Mouse (Mus musculus) embryo, embryonic 11.5 days (tissue): ENCODE data around the gene Barx2.

Experiments used
- DNase-seq: peaks from one replicate; pipeline ENCODE4 v3.0.0-alpha.2; 2012; ENCODE audit warnings: low read depth, low spot score

The Barx2 gene

DNA sequence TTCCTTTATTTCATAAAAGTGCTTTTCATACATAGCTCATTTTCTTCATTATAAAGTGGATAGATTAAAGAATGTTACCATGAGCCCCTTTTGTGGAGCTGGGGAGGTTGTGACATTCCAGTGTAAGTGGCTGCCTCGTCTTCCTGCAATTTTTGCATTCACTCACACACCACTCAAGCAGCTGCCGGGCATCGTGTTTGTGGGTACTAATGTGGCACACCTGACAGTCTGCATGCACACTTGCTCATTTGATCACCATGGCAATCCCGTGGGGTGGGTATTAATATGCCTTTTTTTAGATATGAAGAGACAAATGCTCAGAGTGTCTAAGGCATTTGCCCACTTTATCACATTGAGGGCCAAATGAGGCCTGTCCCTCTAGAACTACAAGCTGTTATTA lies 24.9 kb downstream of the Barx2 start:
- no peak for DNase-seq

DNA sequence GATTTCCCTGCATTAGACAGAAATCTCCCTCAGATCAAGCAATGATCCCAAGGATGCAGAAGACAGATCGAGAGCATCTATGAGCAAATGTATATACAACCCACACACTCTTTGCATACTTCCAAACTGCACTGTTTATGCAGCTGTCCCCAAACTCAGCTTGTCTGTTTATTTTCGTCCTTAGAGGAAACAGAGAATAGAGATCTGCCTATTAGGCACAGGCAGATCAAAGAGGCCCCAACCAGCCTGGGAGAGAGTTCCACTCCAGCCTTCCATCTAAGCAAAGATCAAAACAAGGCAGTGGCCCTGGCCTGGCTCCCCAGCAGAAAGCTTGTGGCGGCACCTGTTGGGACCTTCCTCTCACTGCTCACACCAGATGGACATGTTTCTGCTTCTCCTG lies 27.0 kb downstream of the Barx2 start:
- no peak for DNase-seq

DNA sequence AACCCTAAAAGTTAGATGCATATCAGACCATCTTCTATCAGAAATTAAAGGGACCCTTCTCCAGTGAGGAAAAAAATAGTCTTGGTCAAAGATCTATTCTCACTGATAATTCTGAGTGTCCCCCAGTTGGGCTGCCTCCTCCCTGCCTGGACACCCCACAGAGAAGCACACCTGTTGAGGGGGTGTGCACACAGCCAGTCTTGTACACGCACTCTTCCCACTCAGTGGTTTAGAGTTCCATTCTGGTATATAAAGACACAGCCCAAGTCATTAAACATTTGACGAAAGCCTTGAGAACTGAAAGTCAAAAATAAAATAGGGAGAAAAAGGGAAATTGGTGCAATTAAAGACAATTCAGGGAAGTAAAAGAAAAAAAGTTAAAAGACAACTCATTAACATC lies 30.9 kb downstream of the Barx2 start:
- no peak for DNase-seq

DNA sequence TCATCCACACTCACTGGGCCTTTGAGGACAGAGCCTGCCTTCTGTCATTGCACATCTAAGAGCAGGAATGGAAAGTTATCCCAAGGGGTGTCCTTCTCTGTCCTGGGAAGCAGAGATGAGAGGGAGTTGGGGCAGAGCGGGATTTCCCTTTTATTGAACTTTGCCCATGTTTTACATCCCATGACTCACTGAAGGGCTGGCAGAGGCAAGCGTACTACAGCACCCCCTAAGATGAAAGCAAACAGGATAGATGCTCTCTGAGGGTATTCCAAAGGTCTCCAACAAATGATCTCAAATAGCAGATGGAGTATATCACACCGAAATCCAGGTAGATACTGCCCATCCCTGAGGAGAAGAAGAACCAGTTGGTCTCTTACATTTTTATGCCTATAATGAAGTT lies 37.7 kb downstream of the Barx2 start:
- DNase-seq, result no peak

DNA sequence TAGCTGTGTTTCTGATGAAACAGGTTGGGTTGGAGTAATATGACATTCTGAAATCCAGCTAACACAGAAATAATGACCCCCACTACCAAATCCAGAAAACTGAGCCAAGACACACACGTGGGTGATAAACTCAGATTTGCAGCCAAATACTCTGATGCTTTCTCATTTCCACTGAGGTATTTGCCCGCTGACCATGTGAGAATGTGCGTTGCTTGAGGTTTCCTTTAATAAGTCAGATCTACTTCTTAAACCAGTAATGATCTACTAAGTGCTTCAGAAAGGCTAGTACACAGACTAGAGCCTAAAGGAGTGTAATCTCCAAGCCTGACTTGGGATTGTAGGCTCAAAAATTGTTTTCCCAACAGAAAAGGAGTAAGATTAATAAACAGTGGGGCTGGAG lies 39.0 kb downstream of the Barx2 start:
- DNase-seq, result no peak

DNA sequence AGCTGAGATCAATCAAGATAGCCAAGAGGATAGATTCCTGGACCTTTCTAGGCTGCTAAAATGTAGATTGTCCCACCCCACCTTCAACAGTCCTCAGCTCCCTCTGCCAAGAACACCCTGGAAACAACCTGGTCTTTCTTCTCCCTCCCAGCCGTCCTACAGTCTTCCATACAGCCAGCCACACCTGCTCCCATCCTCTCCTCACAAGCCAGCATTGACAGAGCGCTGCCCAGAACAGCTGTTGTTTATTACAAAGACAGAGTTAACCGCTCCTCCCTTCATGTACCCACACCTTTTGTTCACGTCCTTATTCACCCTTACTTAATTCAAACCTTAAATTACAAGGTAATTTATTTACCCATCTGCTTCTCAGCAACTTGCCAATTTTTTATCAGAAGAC lies 41.9 kb downstream of the Barx2 start:
- DNase-seq, result no peak

DNA sequence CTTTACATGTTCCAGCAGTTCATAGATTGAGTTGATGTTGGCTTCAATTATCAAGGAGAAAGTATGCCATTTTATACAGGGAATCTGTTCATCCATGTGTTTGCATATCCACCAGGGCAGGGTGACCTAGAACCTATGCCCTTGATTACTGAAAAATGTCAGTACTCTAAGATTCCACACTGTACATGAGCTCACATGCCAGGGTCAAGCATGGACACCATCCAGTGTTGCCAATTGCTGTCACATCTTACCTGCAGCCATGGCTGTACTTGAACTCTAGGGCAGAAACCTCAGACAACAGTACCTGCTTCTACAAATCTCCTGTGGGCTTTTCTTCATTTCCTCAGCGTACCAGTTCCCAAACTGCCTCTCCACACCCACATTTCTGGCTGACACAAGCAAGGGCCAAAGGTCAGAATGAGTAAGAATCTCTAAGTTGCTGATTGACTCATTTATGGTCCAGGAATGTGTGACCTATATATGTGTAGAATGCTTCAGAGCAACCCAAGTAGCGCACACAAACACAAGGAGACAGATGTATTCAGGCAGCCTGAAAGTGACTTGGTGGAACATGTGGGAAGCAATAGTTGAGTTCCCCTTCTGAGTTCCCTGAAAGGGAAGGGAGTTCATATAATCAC lies 44.3 kb downstream of the Barx2 start:
- DNase-seq, result no peak

DNA sequence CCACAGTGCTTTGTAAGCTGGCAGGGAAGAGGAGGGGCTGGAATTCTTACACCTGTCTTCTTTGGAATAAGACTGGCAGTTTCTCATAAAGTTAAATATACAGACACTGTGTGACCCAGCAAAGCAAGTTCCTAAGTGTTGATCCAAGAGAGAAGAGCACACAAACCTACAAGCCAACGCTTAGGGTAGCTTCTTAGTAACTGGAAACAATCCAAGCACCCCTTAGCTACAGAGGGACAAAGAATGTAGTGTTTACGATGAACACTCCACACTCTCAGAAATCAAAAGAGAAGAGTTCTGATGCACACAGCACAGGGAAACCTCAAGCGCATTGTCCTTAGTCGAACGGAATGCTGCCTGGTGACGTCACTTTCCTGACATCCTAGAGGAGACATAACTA lies 49.4 kb downstream of the Barx2 start:
- DNase-seq, result no peak

DNA sequence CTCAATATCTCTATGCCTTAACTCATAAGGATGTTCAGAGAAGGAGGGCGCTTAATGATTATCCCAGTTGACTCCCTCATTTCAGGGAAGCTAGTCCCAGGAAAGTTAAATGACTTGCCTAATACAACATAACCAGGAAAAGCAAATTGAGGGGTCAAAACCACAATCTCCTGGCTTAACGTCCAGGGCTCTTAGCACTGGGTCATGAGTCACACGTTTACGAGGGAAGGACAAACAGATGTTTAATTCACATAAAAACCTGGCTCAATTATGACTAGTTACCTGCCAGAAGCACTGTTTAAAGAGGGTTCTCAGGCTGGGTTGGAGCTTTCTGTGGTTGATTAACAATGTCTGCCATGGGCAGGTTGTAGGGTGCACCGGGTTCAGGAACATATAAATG lies 53.8 kb downstream of the Barx2 start:
- DNase-seq, result no peak

DNA sequence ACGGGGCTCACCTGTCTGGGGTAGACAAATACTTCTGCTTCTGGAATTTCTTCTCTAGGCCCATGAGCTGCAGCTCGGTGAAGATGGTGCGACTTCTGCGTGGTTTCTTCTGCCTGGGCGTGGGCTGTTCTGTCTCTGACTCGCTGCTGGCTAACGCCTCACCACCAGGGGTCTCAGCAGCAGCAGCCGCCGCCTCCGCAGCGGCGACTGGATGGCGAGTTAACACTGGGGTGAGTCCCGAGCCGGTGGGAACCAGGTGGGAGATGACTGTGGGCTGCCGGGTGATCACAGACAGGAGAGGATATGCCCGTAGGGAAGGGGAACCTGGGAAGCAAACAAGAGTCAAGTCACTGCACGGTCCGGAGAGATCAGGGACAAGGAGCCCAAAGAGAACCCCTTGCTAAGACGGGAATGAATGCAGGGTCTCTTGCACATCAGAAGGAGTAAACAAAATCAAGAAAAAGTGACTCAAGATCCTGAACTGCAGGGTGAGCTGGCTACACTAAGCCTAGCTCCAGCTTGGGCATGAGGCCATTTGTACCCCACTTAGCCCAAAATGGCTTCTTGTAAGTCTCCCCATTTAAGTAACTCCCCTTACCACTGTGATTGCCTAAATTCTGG lies 54.4 kb downstream of the Barx2 start:
- DNase-seq, result peak; percentile 16

DNA sequence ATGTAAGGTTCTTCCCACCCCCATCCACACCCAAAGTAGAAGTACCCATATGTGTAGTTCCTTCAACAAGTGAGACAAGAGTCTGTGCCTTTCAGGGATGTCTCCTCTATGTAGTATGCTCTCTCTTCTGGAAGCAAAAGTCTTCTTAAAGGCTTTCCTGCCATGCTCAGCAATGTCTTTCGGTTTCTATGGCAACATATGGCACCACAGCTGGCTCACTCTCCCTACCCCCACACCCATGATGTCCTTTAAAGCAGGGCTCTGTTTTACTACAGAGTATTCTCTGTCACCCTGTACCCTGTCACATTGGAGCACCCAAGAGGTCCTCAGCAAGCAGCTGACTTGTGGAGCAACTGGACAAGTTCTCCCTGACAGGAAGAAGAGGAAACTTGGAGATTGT lies 55.8 kb downstream of the Barx2 start:
- no peak for DNase-seq

DNA sequence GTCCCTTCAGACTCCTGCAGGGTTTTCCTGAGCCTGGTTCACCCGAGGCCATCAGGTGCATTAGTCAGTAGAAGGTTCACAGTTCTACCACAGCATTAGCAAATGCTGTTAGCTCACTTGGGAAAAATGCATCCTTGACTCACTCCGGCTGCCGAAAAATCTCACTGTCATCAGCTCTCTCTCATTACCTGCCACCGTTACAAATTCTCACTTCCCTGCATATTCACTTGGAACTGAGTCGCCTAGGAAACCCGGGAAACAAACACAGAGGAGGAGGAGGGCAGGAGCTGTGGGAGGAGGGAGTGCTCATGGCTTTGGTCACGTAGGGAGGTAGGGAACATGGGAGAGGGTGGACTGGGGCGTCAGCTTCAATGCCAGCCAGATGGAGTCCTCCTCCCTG lies 56.8 kb downstream of the Barx2 start:
- DNase-seq, result no peak

DNA sequence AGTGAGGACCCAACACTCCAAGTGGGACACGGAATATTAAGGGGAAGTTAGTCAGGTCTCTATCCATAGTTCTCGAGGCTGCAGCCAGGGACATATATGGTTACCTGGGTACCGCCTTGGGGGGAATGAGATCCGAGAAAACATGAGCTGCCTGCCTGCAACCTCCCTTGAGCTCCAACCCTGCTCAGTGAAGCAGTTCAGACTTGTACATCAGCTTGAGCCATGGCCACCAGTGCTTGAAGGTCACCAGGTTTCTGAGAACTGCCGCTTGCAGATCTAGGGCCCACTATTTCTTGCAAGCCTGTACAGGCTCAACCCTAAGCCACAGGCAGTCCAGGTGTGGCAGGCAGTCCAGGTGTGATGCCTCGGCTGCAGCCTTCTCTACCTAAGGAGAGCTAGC lies 57.6 kb downstream of the Barx2 start:
- DNase-seq, result no peak

DNA sequence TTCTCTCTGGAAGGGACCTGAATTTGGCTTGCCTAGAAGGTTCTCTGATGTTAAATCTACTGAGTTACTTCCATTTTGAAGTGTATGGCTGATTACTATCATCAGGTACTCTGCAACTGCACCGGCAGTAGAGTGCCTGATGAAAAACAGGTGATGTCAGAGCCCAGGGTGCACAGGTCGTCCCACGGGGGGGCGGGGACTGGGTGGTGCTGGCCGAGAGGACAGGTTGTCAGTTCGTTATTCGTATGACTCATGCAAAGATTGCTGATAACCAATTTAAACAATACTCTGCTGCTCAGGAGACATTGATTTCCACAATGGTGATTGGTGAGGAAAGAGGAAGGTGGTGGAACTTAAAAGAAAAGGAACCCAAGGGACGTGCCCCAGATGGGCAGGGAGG lies 61.6 kb downstream of the Barx2 start:
- no peak for DNase-seq

DNA sequence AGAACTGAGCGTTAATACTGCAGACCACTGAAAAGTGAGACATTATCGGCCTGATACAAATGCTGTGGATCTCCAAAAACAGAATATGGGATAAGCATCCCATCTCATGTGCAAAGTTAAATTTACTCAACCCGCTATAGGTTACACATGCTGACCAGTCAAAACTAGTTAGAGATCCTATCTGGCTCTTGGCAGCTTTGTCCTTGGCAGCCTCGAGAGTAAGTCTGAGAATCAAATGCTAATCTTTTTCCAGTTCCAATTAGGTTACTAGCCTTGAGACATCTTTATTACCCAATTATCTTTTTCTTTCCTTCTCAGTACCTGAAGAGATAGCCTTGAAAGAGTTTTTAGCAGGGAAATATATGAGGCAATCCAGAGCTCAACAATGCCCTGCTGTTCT lies 62.6 kb downstream of the Barx2 start:
- no peak for DNase-seq

DNA sequence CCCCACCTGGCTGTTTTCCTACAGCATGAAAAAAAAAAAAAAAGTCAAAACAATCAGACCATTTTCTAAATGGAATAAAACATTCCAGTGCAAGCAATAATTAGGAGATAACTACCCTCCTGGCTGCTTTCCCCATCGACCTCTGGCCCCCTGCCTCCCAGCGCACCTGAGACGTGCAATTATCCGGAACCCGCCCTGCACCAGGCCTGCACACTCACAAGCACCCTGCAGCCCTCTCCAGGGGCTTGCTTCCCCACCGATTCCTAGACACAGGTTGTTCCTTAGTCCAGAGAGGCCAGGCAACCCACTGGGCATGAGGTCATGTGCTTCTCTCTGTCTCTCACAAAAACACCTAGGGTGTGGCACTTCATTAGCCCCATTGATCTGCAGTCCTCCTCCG lies 63.9 kb downstream of the Barx2 start:
- DNase-seq, result no peak

DNA sequence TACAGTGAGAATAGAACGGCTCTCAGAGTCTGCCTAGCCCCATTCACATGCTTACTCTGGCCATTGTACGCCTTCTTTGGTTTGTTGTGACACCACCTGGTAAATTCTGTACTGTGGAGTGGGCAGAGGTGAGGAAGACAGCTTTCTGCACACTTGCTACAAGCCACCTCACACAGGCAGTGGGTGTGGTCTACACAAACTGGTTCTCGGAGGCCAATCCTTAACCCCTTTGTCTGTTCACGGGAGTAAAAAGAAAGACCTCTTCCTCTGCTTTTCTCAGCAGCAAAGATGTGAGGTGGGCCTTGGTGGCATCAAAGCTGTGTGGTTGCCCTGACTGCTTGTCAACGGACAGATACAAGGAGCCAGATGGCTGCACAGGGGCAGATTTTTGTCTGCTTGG lies 68.6 kb downstream of the Barx2 start:
- DNase-seq, result no peak

DNA sequence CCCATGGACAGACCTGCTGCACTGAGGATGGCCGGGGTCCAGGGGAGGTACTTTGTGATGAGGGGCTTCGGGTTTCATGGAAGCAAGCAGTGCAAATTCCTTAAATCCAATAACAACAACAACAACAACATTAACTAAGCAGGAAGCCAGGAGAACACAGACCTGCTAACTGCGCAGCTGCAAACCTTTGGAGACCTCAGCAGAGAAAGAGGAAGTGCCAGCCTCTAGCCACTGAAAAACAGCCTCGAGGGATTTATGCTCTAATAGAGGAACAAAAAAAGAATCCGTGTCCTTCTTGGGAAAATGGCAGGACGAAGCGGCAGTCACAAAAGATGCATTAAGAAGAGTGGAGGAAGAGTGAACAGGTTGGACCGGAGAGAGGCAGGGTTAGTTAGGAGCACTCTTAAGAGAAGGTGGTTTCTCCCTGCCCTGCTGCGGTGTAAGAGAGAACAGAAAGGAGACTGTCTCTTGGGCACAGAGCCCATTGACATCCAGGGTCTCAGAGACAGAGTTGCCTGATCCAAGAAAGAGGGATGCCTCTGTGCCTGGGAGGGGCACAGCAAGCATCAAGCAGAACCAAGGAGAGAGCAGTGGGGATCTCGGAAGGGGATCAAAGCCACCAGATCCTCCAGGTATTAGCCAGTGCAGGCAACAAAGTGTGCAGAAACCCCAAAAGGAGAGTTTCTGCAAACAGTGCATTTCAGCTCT lies 72.0 kb downstream of the Barx2 start:
- no peak for DNase-seq

DNA sequence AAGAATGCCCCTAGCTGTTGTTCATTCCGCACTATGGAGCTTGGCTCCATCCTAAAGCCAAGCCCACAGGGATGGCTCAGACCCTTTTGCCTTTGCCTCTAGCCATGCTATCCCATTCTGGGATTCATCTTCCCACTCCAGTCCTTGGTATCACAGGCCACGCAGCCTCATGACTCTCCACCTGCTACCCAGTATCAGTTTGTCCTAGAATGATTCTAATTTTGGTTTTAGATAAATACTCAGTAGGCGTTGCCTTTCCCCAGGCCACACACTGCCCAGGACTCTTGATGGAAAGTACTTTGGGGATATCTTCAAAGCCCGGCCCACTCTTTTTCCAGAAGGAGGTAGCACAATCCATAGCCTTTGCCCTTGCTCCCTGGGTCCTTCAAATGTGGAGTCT lies 72.7 kb downstream of the Barx2 start:
- DNase-seq, result no peak

DNA sequence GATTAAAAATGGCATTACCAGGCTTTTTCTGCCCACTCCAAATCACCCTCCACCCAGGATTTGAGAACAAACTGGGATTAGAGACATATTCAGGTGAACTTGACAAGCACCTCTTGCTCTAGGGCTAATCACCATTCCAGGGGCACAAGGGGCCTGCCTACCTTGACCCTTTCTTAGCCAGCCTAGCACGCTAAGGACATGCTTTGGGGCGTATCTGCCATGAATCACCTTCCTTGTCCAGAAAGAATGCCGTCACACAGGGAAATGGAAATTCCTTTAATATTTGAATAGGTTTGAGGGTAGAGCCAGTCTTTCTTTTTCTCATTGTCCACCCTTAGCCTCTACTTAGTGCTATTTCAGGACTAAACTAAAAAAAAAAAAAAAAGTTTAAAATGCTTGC lies 73.2 kb downstream of the Barx2 start:
- no peak for DNase-seq

DNA sequence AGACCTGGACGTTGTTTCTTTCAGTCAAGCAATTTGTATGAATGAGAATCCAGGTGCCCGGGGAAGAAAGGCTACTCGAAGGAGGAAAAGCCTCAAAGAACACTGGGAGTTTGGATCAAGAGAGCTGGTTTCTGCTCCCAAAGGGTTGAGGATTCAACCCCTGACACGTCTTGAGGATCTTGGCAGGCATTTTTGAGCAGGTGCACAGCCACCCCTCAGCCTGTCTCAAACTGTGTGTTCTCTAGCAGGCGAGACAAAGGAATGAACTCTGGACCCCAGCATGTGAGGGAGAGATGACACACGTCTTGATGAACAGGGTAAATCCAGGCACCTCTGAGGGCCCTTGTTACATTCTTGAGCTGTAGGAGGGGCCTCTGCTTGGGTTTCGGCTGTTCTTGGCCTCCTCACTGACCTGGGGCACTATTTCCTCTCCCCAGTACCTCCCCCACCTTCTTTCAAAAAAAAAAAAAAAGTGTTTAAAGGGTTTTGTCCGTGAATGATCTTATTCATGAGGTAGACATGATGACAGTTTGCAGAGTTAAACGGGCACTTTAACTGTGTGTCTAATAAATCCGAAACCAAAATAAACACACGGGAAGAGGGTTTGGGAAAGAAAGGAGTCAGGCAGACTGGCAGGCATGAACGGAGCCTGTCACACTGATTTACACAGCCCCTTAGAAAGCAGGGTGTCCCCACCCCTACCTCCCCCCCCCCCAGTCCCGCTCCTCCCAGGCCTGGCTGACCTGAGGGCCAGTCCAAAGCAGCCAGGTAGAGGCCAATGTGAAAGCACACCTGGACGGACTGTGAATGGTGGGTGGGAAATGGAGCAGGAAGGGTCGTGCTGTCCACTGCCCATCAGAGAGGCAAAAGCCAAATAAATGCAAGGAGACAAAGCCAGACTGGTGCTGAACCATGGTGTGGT lies 73.9 kb downstream of the Barx2 start:
- DNase-seq, result no peak

DNA sequence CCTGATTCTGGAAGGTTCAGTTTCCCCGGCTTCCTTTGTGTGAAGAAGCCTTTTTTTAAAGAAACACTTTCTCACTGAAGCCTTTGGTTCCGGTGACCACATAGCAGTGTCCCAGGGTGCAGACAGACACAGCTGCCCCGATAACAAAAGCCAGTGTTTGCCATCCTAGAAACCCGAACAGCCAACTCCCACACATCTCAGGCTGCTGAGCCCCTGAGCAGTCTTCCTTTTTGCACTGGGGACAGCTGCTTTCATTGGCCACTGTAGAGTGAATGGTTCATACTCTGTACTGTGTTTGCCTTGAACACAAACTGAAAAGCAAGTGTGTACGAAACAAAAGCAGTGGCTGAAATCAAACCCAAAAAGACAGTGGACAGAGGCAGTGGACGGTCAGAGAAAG lies 75.2 kb downstream of the Barx2 start:
- DNase-seq, result no peak
